Mouse (Mus musculus) spleen, adult 2 months (tissue): Measurements from ENCODE around the gene Cdh4. TPM values are rescaled to one million over a fixed set of nuclear protein-coding genes. Genes with fewer than 3 reads are reported as not detected.

Source experiments
- DNase-seq, 2 experiments: peaks; one replicate each; pipeline versions ENCODE4 v3.0.0 to v3.0.0-alpha.2; 2012 to 2021; ENCODE audit warnings: low spot score in 2 of 2, low read depth in 1 of 2
- H3K27ac ChIP-seq: fragments of 200-500 bp; 2 replicates; pipeline ENCODE4 v1.5.1; 2012; ENCODE audit warnings: low read length, inconsistent platforms; ENCODE audit not compliant: insufficient read depth
- H3K27me3 ChIP-seq: fragments of 200-500 bp; 2 replicates; pipeline ENCODE4 v1.6.1; 2012; ENCODE audit warnings: mild to moderate bottlenecking, moderate library complexity, low read length, inconsistent platforms; ENCODE audit not compliant: control insufficient read depth, insufficient read depth
- H3K36me3 ChIP-seq: fragments of 200-500 bp; 2 replicates; pipeline ENCODE4 v1.6.1; 2012; ENCODE audit warnings: mild to moderate bottlenecking, low read length, inconsistent platforms; ENCODE audit not compliant: control insufficient read depth, insufficient read depth
- H3K4me1 ChIP-seq: fragments of 200-500 bp; 2 replicates; pipeline ENCODE4 v1.6.1; 2011; ENCODE audit warnings: inconsistent platforms; ENCODE audit not compliant: control insufficient read depth, insufficient read depth, insufficient read length
- H3K4me3 ChIP-seq: fragments of 200-500 bp; 2 replicates; pipeline ENCODE4 v1.5.1; 2011; ENCODE audit warnings: mild to moderate bottlenecking, inconsistent platforms; ENCODE audit not compliant: insufficient read depth, insufficient read length; ENCODE audit errors: extremely low read depth
- CTCF ChIP-seq: fragments of 200-500 bp; IDR thresholded peaks from 2 replicates; pipeline ENCODE4 v1.5.1; 2011; ENCODE audit warnings: mild to moderate bottlenecking, inconsistent platforms; ENCODE audit not compliant: insufficient read depth, insufficient read length, insufficient replicate concordance; ENCODE audit errors: extremely low read depth
- POLR2A ChIP-seq: fragments of 200-500 bp; IDR thresholded peaks from 2 replicates; pipeline ENCODE4 v1.6.1; 2011; ENCODE audit warnings: low read depth, low read length, inconsistent platforms
- WGBS: fragments of 180-500 bp; shearing (Covaris S2); methylation state at CpG from one replicate; pipeline ENCODE4 v1.1.7; 2018; 5-methylcytosine and 5-hydroxymethylcytosine counted together
- polyA plus RNA-seq: library from polyadenylated mRNA; depleted of rRNA; stranded (reverse); fragments of >200 nt; gene quantifications from 2 replicates; pipeline ENCODE4 v1.2.3, GENCODE M21; 2012

Cdh4 gene
- polyA plus RNA-seq, 1 experiment = 1.0 TPM

- no peaks in the 10 kb centered on the region for H3K36me3 ChIP-seq
- H3K27me3 ChIP-seq = no peaks in the 10 kb centered on the region
- DNase-seq = no peak
- no peak overlapping the region for H3K27ac ChIP-seq
- 68% methylated on average over 8 of the region's 8 CpGs for WGBS
- H3K4me3 ChIP-seq = no peak overlapping the region
- TF ChIP-seq CTCF (no peak), POLR2A (no peak)
- no peaks in the 10 kb centered on the region for H3K4me1 ChIP-seq
Observed at GRCm38 (mm10) chr2:179415892-179416403, 26.3 kb upstream of the Cdh4 start.

GRCm38 (mm10) chr2:179416587-179417227, 25.5 kb upstream of the Cdh4 start:
- no peaks in the 10 kb centered on the region for H3K4me1 ChIP-seq
- H3K27me3 ChIP-seq = no peaks in the 10 kb centered on the region
- DNase-seq = no peak
- H3K36me3 ChIP-seq = no peaks in the 10 kb centered on the region
- 80% methylated on average over 16 of the region's 16 CpGs for WGBS
- no peak overlapping the region for H3K4me3 ChIP-seq
- TF ChIP-seq CTCF (no peak), POLR2A (no peak)
- H3K27ac ChIP-seq = no peak overlapping the region

GRCm38 (mm10) chr2:179425602-179426001, 16.6 kb upstream of the Cdh4 start:
- H3K4me3 ChIP-seq = no peak overlapping the region
- H3K36me3 ChIP-seq = no peaks in the 10 kb centered on the region
- 64% methylated on average over 3 of the region's 3 CpGs for WGBS
- H3K27ac ChIP-seq = no peak overlapping the region
- H3K4me1 ChIP-seq = no peaks in the 10 kb centered on the region
- DNase-seq = no peak
- no peaks in the 10 kb centered on the region for H3K27me3 ChIP-seq
- TF ChIP-seq POLR2A = no peak
- TF ChIP-seq CTCF = no peak

GRCm38 (mm10) chr2:179428889-179429288, 13.3 kb upstream of the Cdh4 start:
- WGBS = 86% methylated on average over 3 of the region's 3 CpGs
- no peak for DNase-seq
- TF ChIP-seq CTCF (no peak), POLR2A (no peak)
- no peaks in the 10 kb centered on the region for H3K27me3 ChIP-seq
- H3K27ac ChIP-seq = no peak overlapping the region
- H3K4me1 ChIP-seq = no peaks in the 10 kb centered on the region
- no peaks in the 10 kb centered on the region for H3K36me3 ChIP-seq
- no peak overlapping the region for H3K4me3 ChIP-seq

- Histone ChIP-seq H3K27ac (no peak overlapping the region), H3K27me3 (peaks cover 13% of the 10 kb centered on the region), H3K4me3 (no peak overlapping the region), H3K4me1 (peaks cover 2% of the 10 kb centered on the region; the same call in 1 of the 2 replicates), H3K36me3 (no peaks in the 10 kb centered on the region)
- WGBS = 35% methylated on average over 9 of the region's 9 CpGs
- no peak for DNase-seq
- no peak for TF ChIP-seq POLR2A
- no peak for TF ChIP-seq CTCF
Observed at GRCm38 (mm10) chr2:179440161-179440560, 2.1 kb upstream of the Cdh4 start.

DNA sequence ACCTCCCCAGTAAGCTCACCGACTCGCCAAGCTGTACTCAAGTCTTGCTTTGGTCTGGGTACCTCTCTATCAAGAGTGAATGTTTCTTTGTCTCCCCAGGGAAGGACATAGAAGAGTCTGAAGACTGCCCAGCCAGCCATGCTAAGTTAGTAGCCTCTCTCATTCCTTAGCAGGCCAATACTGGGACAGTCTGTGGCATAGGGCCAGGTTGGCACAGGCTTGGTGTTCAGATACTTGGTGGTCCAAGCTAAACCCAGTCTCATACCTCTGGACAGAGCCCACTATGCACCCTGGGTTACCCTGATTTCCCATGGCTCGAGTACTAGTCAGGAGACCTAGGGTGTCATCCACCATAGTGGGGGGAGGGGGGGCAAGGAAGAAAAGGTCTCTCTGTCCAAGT, 1.1 kb upstream of the Cdh4 start:
- H3K27me3 ChIP-seq = peaks cover 13% of the 10 kb centered on the region
- H3K27ac ChIP-seq = no peak overlapping the region
- no peak for DNase-seq
- WGBS = 75% methylated on average over 3 of the region's 3 CpGs
- TF ChIP-seq POLR2A (no peak), CTCF (no peak)
- H3K4me3 ChIP-seq = no peak overlapping the region
- no peaks in the 10 kb centered on the region for H3K36me3 ChIP-seq
- H3K4me1 ChIP-seq = peaks cover 2% of the 10 kb centered on the region; the same call in 1 of the 2 replicates

DNA sequence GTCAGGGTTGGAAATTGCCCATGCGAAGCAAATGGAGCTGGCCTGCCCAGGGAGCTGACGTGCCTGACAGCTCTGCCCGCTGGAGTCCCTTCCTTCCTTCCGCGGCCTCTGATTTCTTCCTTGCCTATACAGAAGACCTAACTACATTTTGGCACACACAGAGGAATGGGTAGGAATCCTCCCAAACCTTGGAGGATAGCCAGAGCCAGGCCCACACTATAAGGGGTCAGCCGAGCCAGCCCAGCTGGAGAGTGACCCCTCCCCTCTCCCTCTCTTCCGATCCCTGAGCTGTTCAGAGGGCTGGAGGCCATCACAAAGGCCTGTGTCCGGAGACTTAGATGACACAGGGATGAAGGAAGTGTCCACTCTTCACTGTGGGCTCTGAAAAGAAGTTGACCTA, 514 bp upstream of the Cdh4 start:
- 10% methylated on average over 8 of the region's 8 CpGs for whole genome bisulfite sequencing
- no peak overlapping the region for H3K27ac ChIP-seq
- TF ChIP-seq POLR2A (no peak), CTCF (no peak)
- H3K4me3 ChIP-seq = no peak overlapping the region
- no peaks in the 10 kb centered on the region for H3K36me3 ChIP-seq
- H3K4me1 ChIP-seq = peaks cover 2% of the 10 kb centered on the region; the same call in 1 of the 2 replicates
- H3K27me3 ChIP-seq = peaks cover 13% of the 10 kb centered on the region
- no peak for DNase-seq
